Mouse (Mus musculus): ENCODE measurements around the gene Dysf.

Gene Dysf

GRCm38 (mm10) chr6:84232063-84232760, 223.8 kb downstream of the Dysf start:
- DNase-seq (ENCODE audit: low read depth, low spot score): no peak

GRCm38 (mm10) chr6:84233783-84234182, 225.4 kb downstream of the Dysf start:
- DNase-seq (ENCODE audit: low read depth, low spot score): no peak

- no peak for DNase-seq (ENCODE audit: low read depth, low spot score)
Observed at GRCm38 (mm10) chr6:84235365-84235764, 227.0 kb downstream of the Dysf start.

DNA sequence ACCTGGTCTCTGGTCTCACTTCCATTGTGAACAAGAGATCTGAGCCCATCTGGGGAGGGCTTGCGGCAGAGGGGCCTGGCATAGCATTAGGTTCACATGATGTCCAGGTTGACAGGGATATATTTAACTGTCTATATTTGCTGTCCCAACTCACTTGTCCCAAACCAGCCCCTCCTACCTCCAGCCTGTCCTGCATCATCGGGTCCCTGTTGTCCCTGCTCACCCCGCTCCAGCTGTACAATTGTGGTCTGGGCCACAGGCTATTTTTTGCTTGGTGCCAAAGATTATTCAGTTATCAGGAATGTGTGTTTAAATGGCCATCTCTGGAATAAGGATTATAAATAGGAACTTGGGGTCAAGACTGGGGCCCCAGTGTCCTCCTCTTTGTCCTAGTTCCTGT, 235.0 kb downstream of the Dysf start:
- no peak for DNase-seq (ENCODE audit: low read depth, low spot score)

- no peak for DNase-seq (ENCODE audit: low read depth, low spot score)
Observed at GRCm38 (mm10) chr6:84246101-84246760, 237.8 kb downstream of the Dysf start.

DNA sequence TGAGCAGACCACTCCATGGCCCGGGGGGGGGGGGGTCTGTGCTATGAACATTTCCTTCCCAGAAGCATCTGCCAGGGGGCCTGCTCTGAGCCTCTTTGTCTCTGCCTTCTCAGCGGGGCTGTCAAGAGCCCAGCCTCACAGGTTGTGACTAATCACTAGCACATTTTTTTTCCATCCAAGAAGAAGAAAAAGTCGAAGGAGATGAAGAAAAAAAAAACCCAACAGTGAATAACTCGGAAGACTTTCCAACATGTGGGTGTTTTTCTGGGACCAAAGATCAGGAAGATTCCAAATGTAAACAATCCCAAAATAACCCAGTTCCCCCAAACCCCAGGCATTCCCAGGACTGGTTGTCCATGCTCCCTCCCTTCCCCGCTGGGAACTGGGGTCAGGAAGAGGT, 238.6 kb downstream of the Dysf start:
- DNase-seq (ENCODE audit: low read depth, low spot score): no peak

Data from CD4-positive helper T cell, adult 2 months (primary cell).